8 mouse cellular contexts compared by ENCODE assay signal in the genomic region with DNA sequence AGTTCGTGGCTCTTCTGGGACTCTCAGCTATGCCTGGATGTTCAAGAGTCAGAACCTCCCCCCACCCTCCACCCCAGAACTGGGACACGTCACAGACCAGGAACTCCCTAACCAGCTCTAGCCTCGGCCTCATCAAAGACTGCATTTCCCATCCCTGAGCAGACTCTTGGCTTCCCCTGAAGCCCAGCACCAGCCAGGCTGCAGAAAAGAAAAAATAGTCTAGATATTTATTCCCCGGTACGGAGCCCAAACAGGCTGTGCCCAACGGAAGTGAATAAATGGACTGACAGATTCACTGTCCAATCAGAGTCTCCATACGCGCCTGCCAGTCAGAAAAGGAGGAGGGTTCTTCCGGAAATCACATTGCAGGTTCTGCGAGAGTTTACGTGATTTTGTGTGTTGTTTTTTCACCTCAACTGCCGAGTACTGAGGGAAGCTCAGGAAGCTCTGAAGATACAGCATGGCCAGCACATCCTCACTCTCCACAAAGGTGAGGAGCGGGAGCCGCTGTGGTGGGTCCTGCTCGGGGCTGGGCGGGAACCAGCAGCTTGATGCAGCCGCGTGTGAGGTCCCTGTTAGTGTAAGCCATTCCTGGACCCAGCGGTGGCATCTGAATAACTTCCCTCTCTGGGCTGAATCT.
DNase-seq lines count a peak whose midpoint lies in the region; ATAC-seq lines count a peak whose summit lies in the region.
"Not testable (repeated sequence)": the region's sequence is repeated elsewhere in the genome, so short reads cannot be mapped to it uniquely, and the experiment has no call there.

No protein-coding gene starts in this region.

- peak overlapping the region; percentile 87 for H3K9ac ChIP-seq in heart, embryonic 14.5 days (ENCODE audit: low read length)
- H3K9ac ChIP-seq in liver, embryonic 13.5 days, result peak overlapping the region; percentile 77
- peak overlapping the region; percentile 73 for H3K9ac ChIP-seq in stomach, embryonic 16.5 days (ENCODE audit: low read length)

- H3K27ac ChIP-seq in heart, embryonic 14.5 days (replicated peaks in 1 of 2; ENCODE audit: control insufficient read depth in 1 of 2, insufficient read depth in 1 of 2, low read depth in 2 of 2, low read length in 2 of 2), result peak overlapping the region; percentile 86 to 87
- peak overlapping the region; percentile 77 for H3K27ac ChIP-seq in liver, embryonic 13.5 days
- peak overlapping the region; percentile 79 for H3K27ac ChIP-seq in stomach, embryonic 16.5 days (ENCODE audit: low read length)

- H3K9me3 ChIP-seq in heart, embryonic 14.5 days (ENCODE audit: control insufficient read depth, low read length); liver, embryonic 13.5 days (replicated peaks): not testable (repeated sequence)
- H3K9me3 ChIP-seq in stomach, embryonic 16.5 days (replicated peaks; ENCODE audit: control insufficient read depth, low read length), result peaks cover 11% of the 10 kb centered on the region; the same call in 1 of the 2 replicates

- H3K36me3 ChIP-seq in heart, embryonic 14.5 days (ENCODE audit: control insufficient read depth, insufficient read depth, low read length), result not testable (repeated sequence)
- H3K36me3 ChIP-seq in liver, embryonic 13.5 days, result peaks cover 11% of the 10 kb centered on the region
- peaks cover 10% of the 10 kb centered on the region for H3K36me3 ChIP-seq in stomach, embryonic 16.5 days (ENCODE audit: control insufficient read depth, insufficient read depth, low read length)

- H3K4me2 ChIP-seq in heart, embryonic 14.5 days (ENCODE audit: low read length), result peak overlapping the region; percentile 65
- H3K4me2 ChIP-seq in liver, embryonic 13.5 days, result peak overlapping the region; percentile 65
- peak overlapping the region; percentile 48 for H3K4me2 ChIP-seq in stomach, embryonic 16.5 days (ENCODE audit: low read depth, low read length)

- peak; percentile 40 for DNase-seq in c-Kit-negative CD71-positive TER-119-positive erythroid progenitor cells, embryonic 14.5 days (ENCODE audit: low read depth, low spot score)
- peak; percentile 77 for DNase-seq in fibroblast of lung, adult 2 months (ENCODE audit: low read depth)
- DNase-seq in kidney, postnatal 14 days, result peak; percentile 94
- peak; percentile 82 for DNase-seq in liver, embryonic 13.5 days
- peak; percentile 77 for DNase-seq in neural tube, embryonic 10.5 days (ENCODE audit: extremely low spot score, low spot score)

- peak; percentile 100 for ATAC-seq in CD4-positive, CD25-positive, alpha-beta regulatory T cell, adult 4 months
- peak; percentile 99 for ATAC-seq in heart, embryonic 14.5 days (ENCODE audit: insufficient number of reproducible peaks, insufficient read depth, low FRiP score, low read depth)
- peak; percentile 99 for ATAC-seq in liver, embryonic 13.5 days (ENCODE audit: low read depth)
- peak; percentile 99 for ATAC-seq in stomach, embryonic 16.5 days (ENCODE audit: insufficient read depth, low FRiP score)

- H3K4me1 ChIP-seq in heart, embryonic 14.5 days (ENCODE audit: control insufficient read depth in 2 of 2, insufficient read depth in 2 of 2, low read length in 2 of 2); stomach, embryonic 16.5 days (ENCODE audit: control insufficient read depth, insufficient read depth, low read length): not testable (repeated sequence)
- H3K4me1 ChIP-seq in liver, embryonic 13.5 days (replicated peaks), result peaks cover 13% of the 10 kb centered on the region

- not testable (repeated sequence) for H3K27me3 ChIP-seq in heart, embryonic 14.5 days (ENCODE audit: control insufficient read depth, insufficient read depth, low read length); liver, embryonic 13.5 days; stomach, embryonic 16.5 days (ENCODE audit: control insufficient read depth, insufficient read depth, low read length)

- peak overlapping the region; percentile 61 to 67 for H3K4me3 ChIP-seq in heart, embryonic 14.5 days (ENCODE audit: control insufficient read depth in 1 of 2, insufficient read depth in 1 of 2, low read depth in 1 of 2, low read length in 2 of 2)
- H3K4me3 ChIP-seq in liver, embryonic 13.5 days (replicated peaks), result peak overlapping the region; percentile 74
- H3K4me3 ChIP-seq in stomach, embryonic 16.5 days (replicated peaks; ENCODE audit: low read length), result peak overlapping the region; percentile 57

- 1% methylated on average over 18 of the region's 19 CpGs for WGBS in heart, embryonic 14.5 days
- WGBS in liver, embryonic 13.5 days (ENCODE audit: insufficient replicate concordance), result under 1% methylated on average over 18 of the region's 19 CpGs
- under 1% methylated on average over 18 of the region's 19 CpGs for WGBS in stomach, embryonic 16.5 days

Comparison
In these comparisons a context has a peak if more than half of its experiments do, and no peak if none do; other contexts are left out.
1. Peak in every context shown above with its lines: DNase-seq, ATAC-seq, H3K4me3 ChIP-seq and H3K27ac ChIP-seq.
2. DNase-seq: peak in every context shown above with its lines; median percentile 94 in kidney, postnatal 14 days; 82 in liver, embryonic 13.5 days; 77 in fibroblast of lung, adult 2 months; 77 in neural tube, embryonic 10.5 days; 40 in c-Kit-negative CD71-positive TER-119-positive erythroid progenitor cells, embryonic 14.5 days.